Mouse (Mus musculus): ENCODE data around the gene Thsd7b. TPM values are rescaled to one million over a fixed set of nuclear protein-coding genes. Genes with fewer than 3 reads are reported as not detected.

Thsd7b gene
- polyA plus RNA-seq, 1 experiment = 0.02 TPM

DNA sequence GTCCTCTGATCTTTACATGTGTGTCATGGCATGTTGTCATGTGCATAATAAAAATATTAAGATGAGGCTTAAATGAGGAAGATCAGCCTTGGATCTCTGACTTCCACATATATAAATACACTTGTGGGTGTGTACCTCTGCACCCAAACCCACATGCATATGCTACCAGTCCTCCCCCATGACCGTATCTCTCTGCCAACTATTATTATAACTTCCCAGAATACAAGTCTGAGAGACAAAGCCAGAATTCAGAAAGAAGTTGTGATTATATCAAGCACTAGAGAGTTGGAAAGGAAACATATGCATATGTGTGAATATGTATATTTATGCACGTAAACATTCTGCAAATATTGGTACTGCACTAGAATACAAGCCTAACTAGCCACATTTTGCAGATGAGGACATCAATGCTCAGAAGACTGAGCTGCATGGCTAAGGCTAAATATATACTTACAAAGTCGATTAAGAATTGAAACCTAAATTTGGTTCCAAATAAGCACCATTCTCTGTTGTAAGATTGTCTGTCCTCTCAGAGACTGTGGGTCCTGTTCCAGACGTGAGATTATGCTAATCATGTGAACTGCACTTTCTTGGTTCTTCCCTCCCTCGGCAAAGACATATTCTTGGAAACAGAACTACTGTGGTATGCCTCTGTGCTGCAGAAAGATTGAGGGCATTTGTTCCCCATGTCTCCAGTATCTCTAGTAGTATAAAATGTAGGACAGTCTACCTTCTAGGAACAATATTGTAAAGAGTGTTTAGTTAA is 211.3 kb downstream of the Thsd7b start:
- no peak for TF ChIP-seq CEBPB (IDR thresholded peaks at IDR 0.05; ENCODE audit: low read depth)
- no peak for TF ChIP-seq MYOD1 (IDR thresholded peaks at IDR 0.05; ENCODE audit: control insufficient read depth, insufficient read length, low read depth)
- no peak for TF ChIP-seq MYOG (IDR thresholded peaks at IDR 0.05; ENCODE audit: control insufficient read depth, extremely low read depth, insufficient read length)
- no peak for TF ChIP-seq CTCF (IDR thresholded peaks at IDR 0.05; ENCODE audit: control insufficient read depth, insufficient read depth, insufficient read length)
- no peak for TF ChIP-seq USF1 (IDR thresholded peaks at IDR 0.05; ENCODE audit: low read depth)
- TF ChIP-seq MAX (IDR thresholded peaks at IDR 0.05) = no peak
- TF ChIP-seq FOSL1 (IDR thresholded peaks at IDR 0.05; ENCODE audit: insufficient read depth, low read length, poor library complexity, severe bottlenecking) = no peak
- Histone ChIP-seq H3ac (ENCODE audit: control insufficient read depth, insufficient read length, low read depth) (no peak overlapping the region), H3K27me3 (ENCODE audit: control insufficient read depth, insufficient read depth, insufficient read length) (no peaks in the 10 kb centered on the region), H3K4me3 (ENCODE audit: insufficient read depth, poor library complexity, severe bottlenecking) (no peak overlapping the region), H3K36me3 (ENCODE audit: control insufficient read depth, insufficient read depth) (no peaks in the 10 kb centered on the region), H3K79me3 (ENCODE audit: low read depth) (no peaks in the 10 kb centered on the region), H3K79me2 (ENCODE audit: control insufficient read depth, insufficient read depth) (no peaks in the 10 kb centered on the region)

DNA sequence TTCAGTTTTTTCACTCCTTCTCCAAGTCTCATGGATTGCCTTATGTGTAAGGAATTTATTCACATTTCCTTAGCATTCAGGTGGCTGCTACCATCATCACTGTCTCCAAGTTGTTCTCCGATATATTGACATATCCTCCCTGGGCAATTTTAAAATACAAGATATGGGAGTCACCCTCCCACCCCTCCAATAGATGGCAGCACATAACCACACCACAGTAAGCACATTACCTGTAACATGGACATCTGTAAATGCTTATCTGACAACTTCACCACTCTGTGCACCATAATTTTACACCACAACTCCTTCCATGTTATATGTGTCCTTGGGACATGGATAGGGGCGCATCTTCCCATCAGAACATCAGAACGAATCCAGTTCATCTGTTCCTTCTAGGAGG is 218.0 kb downstream of the Thsd7b start:
- no peak overlapping the region for H3ac ChIP-seq (ENCODE audit: control insufficient read depth, insufficient read length, low read depth)
- H3K79me3 ChIP-seq (ENCODE audit: low read depth) = no peaks in the 10 kb centered on the region
- no peak overlapping the region for H3K4me3 ChIP-seq (ENCODE audit: insufficient read depth, poor library complexity, severe bottlenecking)
- no peaks in the 10 kb centered on the region for H3K27me3 ChIP-seq (ENCODE audit: control insufficient read depth, insufficient read depth, insufficient read length)
- H3K79me2 ChIP-seq (ENCODE audit: control insufficient read depth, insufficient read depth) = no peaks in the 10 kb centered on the region
- TF ChIP-seq CTCF (IDR thresholded peaks at IDR 0.05; ENCODE audit: control insufficient read depth, insufficient read depth, insufficient read length) (peak; percentile 35), USF1 (IDR thresholded peaks at IDR 0.05; ENCODE audit: low read depth) (no peak)
- no peaks in the 10 kb centered on the region for H3K36me3 ChIP-seq (ENCODE audit: control insufficient read depth, insufficient read depth)

DNA sequence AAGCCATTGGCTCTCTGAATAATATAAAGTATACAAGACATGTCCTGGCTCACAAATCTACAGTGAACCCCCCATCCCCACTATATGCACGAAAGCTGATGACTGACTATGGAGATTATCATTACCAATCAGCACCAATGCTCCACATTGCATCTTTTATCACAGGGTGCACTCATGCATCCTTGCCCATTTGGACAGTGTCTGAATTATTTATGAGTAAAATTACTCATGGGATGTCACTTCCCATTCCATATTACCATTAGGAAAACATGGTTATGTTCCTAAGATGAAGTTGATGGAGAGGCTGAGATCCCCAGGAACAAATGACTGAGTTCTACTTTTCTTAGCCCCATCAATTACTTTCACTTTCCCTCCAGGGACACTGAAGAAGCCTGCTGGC is 220.8 kb downstream of the Thsd7b start:
- Histone ChIP-seq H3ac (ENCODE audit: control insufficient read depth, insufficient read length, low read depth) (no peak overlapping the region), H3K4me3 (ENCODE audit: insufficient read depth, poor library complexity, severe bottlenecking) (no peak overlapping the region), H3K79me3 (ENCODE audit: low read depth) (no peaks in the 10 kb centered on the region), H3K27me3 (ENCODE audit: control insufficient read depth, insufficient read depth, insufficient read length) (no peaks in the 10 kb centered on the region), H3K79me2 (ENCODE audit: control insufficient read depth, insufficient read depth) (no peaks in the 10 kb centered on the region), H3K36me3 (ENCODE audit: control insufficient read depth, insufficient read depth) (no peaks in the 10 kb centered on the region)
- no peak for TF ChIP-seq MYOG (IDR thresholded peaks at IDR 0.05; ENCODE audit: control insufficient read depth, extremely low read depth, insufficient read length)
- no peak for TF ChIP-seq FOSL1 (IDR thresholded peaks at IDR 0.05; ENCODE audit: insufficient read depth, low read length, poor library complexity, severe bottlenecking)
- TF ChIP-seq CEBPB (IDR thresholded peaks at IDR 0.05; ENCODE audit: low read depth) = no peak
- no peak for TF ChIP-seq MAX (IDR thresholded peaks at IDR 0.05)
- no peak for TF ChIP-seq CTCF (IDR thresholded peaks at IDR 0.05; ENCODE audit: control insufficient read depth, insufficient read depth, insufficient read length)
- no peak for TF ChIP-seq USF1 (IDR thresholded peaks at IDR 0.05; ENCODE audit: low read depth)
- TF ChIP-seq MYOD1 (IDR thresholded peaks at IDR 0.05; ENCODE audit: control insufficient read depth, insufficient read length, low read depth) = no peak

GRCm38 (mm10) chr1:129501707-129502106 is 228.6 kb downstream of the Thsd7b start:
- H3K79me2 ChIP-seq (ENCODE audit: control insufficient read depth, insufficient read depth) = no peaks in the 10 kb centered on the region
- H3ac ChIP-seq (ENCODE audit: control insufficient read depth, insufficient read length, low read depth) = no peak overlapping the region
- no peak for TF ChIP-seq USF1 (IDR thresholded peaks at IDR 0.05; ENCODE audit: low read depth)
- no peak for TF ChIP-seq CTCF (IDR thresholded peaks at IDR 0.05; ENCODE audit: control insufficient read depth, insufficient read depth, insufficient read length)
- TF ChIP-seq MYOG (IDR thresholded peaks at IDR 0.05; ENCODE audit: control insufficient read depth, extremely low read depth, insufficient read length) = no peak
- TF ChIP-seq CEBPB (IDR thresholded peaks at IDR 0.05; ENCODE audit: low read depth) = no peak
- no peak for TF ChIP-seq MYOD1 (IDR thresholded peaks at IDR 0.05; ENCODE audit: control insufficient read depth, insufficient read length, low read depth)
- no peak for TF ChIP-seq MAX (IDR thresholded peaks at IDR 0.05)
- TF ChIP-seq FOSL1 (IDR thresholded peaks at IDR 0.05; ENCODE audit: insufficient read depth, low read length, poor library complexity, severe bottlenecking) = no peak
- H3K79me3 ChIP-seq (ENCODE audit: low read depth) = no peaks in the 10 kb centered on the region
- no peak overlapping the region for H3K4me3 ChIP-seq (ENCODE audit: insufficient read depth, poor library complexity, severe bottlenecking)
- H3K27me3 ChIP-seq (ENCODE audit: control insufficient read depth, insufficient read depth, insufficient read length) = no peaks in the 10 kb centered on the region
- no peaks in the 10 kb centered on the region for H3K36me3 ChIP-seq (ENCODE audit: control insufficient read depth, insufficient read depth)

DNA sequence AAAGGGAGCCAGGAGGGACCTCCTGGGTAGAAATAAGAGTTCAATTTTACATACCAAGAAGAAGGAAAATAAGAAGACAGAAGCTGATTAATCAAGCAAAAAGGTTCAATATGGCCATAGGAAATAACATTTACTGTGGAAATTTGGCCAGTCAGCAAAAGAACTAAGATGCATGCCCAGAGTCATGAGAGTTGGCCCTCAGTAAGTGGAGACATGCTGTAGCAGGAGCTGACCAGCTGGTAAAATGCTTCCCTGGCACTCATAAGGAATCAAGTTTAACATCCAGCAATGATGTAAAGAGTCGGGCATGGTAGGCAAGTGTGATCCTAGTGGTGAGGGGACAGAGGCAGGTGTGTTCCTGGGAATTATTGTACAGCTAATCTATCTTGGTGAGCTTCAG is 243.3 kb downstream of the Thsd7b start:
- no peaks in the 10 kb centered on the region for H3K36me3 ChIP-seq (ENCODE audit: control insufficient read depth, insufficient read depth)
- H3ac ChIP-seq (ENCODE audit: control insufficient read depth, insufficient read length, low read depth) = no peak overlapping the region
- no peaks in the 10 kb centered on the region for H3K27me3 ChIP-seq (ENCODE audit: control insufficient read depth, insufficient read depth, insufficient read length)
- H3K79me3 ChIP-seq (ENCODE audit: low read depth) = no peaks in the 10 kb centered on the region
- no peak for TF ChIP-seq MYOD1 (IDR thresholded peaks at IDR 0.05; ENCODE audit: control insufficient read depth, insufficient read length, low read depth)
- no peak for TF ChIP-seq FOSL1 (IDR thresholded peaks at IDR 0.05; ENCODE audit: insufficient read depth, low read length, poor library complexity, severe bottlenecking)
- no peak for TF ChIP-seq USF1 (IDR thresholded peaks at IDR 0.05; ENCODE audit: low read depth)
- TF ChIP-seq MAX (IDR thresholded peaks at IDR 0.05) = no peak
- no peak for TF ChIP-seq CEBPB (IDR thresholded peaks at IDR 0.05; ENCODE audit: low read depth)
- TF ChIP-seq CTCF (IDR thresholded peaks at IDR 0.05; ENCODE audit: control insufficient read depth, insufficient read depth, insufficient read length) = no peak
- no peak for TF ChIP-seq MYOG (IDR thresholded peaks at IDR 0.05; ENCODE audit: control insufficient read depth, extremely low read depth, insufficient read length)
- no peaks in the 10 kb centered on the region for H3K79me2 ChIP-seq (ENCODE audit: control insufficient read depth, insufficient read depth)
- H3K4me3 ChIP-seq (ENCODE audit: insufficient read depth, poor library complexity, severe bottlenecking) = no peak overlapping the region

DNA sequence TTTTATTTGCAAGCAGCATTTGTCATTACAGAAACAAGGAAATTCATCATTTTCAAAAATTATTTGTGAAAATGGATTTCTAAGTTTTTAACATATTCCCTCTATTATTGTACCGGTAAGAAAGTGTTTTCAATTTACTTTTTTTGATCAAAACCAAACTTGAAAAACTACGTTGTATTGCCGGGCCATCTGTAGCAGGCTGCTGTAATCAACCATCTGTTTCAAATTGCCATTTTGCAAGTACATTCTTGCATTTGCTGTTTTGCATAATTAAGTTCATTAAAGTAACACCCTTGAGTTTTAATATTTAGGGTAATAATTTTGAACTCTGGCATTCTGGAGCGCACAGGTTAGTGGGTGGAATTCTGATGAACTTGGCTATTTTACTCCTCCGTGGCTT is 246.6 kb downstream of the Thsd7b start:
- H3K79me3 ChIP-seq (ENCODE audit: low read depth) = no peaks in the 10 kb centered on the region
- no peak overlapping the region for H3ac ChIP-seq (ENCODE audit: control insufficient read depth, insufficient read length, low read depth)
- no peaks in the 10 kb centered on the region for H3K27me3 ChIP-seq (ENCODE audit: control insufficient read depth, insufficient read depth, insufficient read length)
- TF ChIP-seq CEBPB (IDR thresholded peaks at IDR 0.05; ENCODE audit: low read depth) = no peak
- TF ChIP-seq MYOD1 (IDR thresholded peaks at IDR 0.05; ENCODE audit: control insufficient read depth, insufficient read length, low read depth) = no peak
- TF ChIP-seq FOSL1 (IDR thresholded peaks at IDR 0.05; ENCODE audit: insufficient read depth, low read length, poor library complexity, severe bottlenecking) = no peak
- TF ChIP-seq CTCF (IDR thresholded peaks at IDR 0.05; ENCODE audit: control insufficient read depth, insufficient read depth, insufficient read length) = no peak
- no peak for TF ChIP-seq MYOG (IDR thresholded peaks at IDR 0.05; ENCODE audit: control insufficient read depth, extremely low read depth, insufficient read length)
- TF ChIP-seq USF1 (IDR thresholded peaks at IDR 0.05; ENCODE audit: low read depth) = no peak
- TF ChIP-seq MAX (IDR thresholded peaks at IDR 0.05) = no peak
- no peaks in the 10 kb centered on the region for H3K79me2 ChIP-seq (ENCODE audit: control insufficient read depth, insufficient read depth)
- H3K4me3 ChIP-seq (ENCODE audit: insufficient read depth, poor library complexity, severe bottlenecking) = no peak overlapping the region
- no peaks in the 10 kb centered on the region for H3K36me3 ChIP-seq (ENCODE audit: control insufficient read depth, insufficient read depth)

Data from C2C12 (cell line).